Comparison of ENCODE assay signal across 1 mouse cellular context in genomic region chr2:160657801-160658442, GRCm38 (mm10).
TF ChIP-seq lines count a peak whose summit lies in the region.

No protein-coding gene starts in this region.

TF ChIP-seq in MEL, 35 proteins besides CTCF, POLR2A, EP300 and RAD21 (continued from another document):
- no peak for TF ChIP-seq TAL1 (IDR thresholded peaks at IDR 0.05; ENCODE audit: low read length)
- no peak for TF ChIP-seq JUND (IDR thresholded peaks at IDR 0.05; ENCODE audit: low read depth, low read length)
- TF ChIP-seq USF2 (IDR thresholded peaks at IDR 0.05; ENCODE audit: borderline replicate concordance in 1 of 2, insufficient read depth in 1 of 2, low read depth in 1 of 2, low read length in 2 of 2), result no peak
- TF ChIP-seq ZMIZ1 (IDR thresholded peaks at IDR 0.05; ENCODE audit: low read depth, low read length), result no peak
- no peak for TF ChIP-seq USF1 (IDR thresholded peaks at IDR 0.05; ENCODE audit: low read depth, low read length)
- TF ChIP-seq SMC3 (IDR thresholded peaks at IDR 0.05; ENCODE audit: low read depth, low read length), result no peak
- TF ChIP-seq MYC (IDR thresholded peaks at IDR 0.05; ENCODE audit: low read depth, low read length), result no peak
TF ChIP-seq in MEL: peak in this region for 5.
